Mouse (Mus musculus): ENCODE measurements around the gene Dmp1.

DNA sequence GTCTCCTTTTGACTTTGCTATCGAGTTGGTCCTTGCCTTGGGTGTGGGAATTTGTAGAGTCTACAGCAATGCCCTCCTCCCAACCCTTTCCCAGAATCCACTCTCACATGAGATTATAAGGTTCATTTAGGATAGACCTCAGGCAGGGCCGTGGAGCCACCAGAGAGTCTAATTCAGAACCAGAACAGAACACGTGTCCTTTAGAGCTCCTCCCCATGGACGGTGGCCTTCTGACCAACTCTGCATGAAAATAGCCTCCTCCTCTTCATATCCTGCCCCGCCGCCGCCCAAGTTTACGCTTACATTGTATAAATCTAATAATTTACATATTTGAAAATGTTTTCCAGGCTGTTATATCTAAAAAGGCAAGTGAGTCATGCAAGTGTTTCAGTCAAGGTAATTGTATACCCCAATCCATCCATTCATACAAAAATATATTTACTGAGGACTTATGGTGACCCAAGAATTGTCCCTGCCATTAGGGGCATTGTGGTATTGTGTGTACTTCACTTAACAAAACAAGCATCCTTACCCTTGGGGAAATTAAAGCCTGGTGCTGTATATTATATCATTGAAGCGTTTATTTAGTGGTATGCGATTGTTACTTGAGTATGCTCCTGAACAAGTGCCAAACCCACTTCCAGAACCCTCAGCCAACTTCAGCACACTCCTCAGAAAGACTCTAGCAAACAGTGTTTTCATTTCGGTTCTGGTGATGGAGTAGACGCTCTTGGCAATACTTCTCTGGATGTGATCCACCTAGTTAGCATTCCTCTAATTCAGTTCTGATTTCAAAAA, 1.1 kb upstream of the Dmp1 start:
- TF ChIP-seq POLR2A (IDR thresholded peaks at IDR 0.05; ENCODE audit: borderline replicate concordance, extremely low read depth, insufficient read depth, insufficient read length, poor library complexity, severe bottlenecking) (no peak), CTCF (IDR thresholded peaks at IDR 0.05; ENCODE audit: borderline replicate concordance, extremely low read depth, insufficient read depth, insufficient read length) (no peak)

Data from brain, embryonic 14.5 days (tissue).